Mouse (Mus musculus): ENCODE measurements around the gene Gm49383. TPM values are rescaled to one million over a fixed set of nuclear protein-coding genes. Genes with fewer than 3 reads are reported as not detected.
A peak's percentile ranks its signal among the peaks of the same experiment; 100 is the strongest.
"Not testable (repeated sequence)": the region's sequence is repeated elsewhere in the genome, so short reads cannot be mapped to it uniquely, and the experiment has no call there.

The Gm49383 gene
- total RNA-seq, 2 experiments from 2014 or later = 23.9 TPM; not detected in 1

- peak; percentile 95 for ATAC-seq (replicated peaks; ENCODE audit: low FRiP score, poor library complexity, severe bottlenecking)
Measured at GRCm38 (mm10) chr12:69168461-69169106, 28.3 kb downstream of the Gm49383 start, which contains the start of gene Lrr1. Gene Lrr1, plus strand, starts transcription at chr12:69168814.

DNA sequence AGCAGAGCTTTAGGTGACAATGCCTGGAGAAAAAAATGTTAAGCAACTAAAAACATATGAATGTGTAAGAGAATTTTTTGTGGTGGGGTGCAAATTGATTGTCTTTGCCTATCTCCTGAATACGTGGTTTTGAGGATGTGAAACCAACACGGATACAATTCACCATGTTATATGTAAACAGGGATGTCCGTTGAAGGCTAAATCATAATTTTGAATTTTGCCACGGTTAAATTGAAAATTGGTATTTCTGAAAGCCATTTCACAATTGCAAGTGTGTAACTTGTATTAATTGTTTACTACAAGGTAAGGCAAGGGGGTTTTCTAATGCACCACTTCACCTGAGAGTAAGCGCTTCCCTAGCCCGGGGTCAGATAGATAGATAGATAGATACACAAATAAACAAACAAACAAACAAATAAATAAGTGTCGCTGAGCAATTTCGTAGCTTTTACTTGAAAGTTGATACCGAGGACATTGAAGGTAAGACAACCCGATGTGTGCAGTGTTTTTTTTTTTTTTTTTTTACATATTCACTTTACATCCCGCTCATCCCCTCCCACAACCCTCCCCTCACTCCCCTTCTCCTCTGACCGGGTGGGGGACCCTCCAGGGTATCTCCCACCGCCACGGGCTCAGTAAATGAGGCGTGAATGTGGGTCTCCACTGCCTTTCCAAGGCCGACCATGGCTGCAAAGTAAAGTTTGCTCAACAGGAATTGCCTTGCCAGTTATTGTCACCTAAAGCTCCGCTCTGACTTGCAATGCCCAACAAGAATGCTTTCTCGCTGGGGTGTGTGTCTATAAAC, 29.0 kb downstream of the Gm49383 start:
- 0 out of 2 replicates have a peak, but pooled peaks have one; percentile 4 for ATAC-seq (replicated peaks; ENCODE audit: low FRiP score, poor library complexity, severe bottlenecking)

- ATAC-seq (replicated peaks; ENCODE audit: low FRiP score, poor library complexity, severe bottlenecking) = not testable (repeated sequence)
Measured at GRCm38 (mm10) chr12:69166861-69167581, 29.9 kb downstream of the Gm49383 start.

DNA sequence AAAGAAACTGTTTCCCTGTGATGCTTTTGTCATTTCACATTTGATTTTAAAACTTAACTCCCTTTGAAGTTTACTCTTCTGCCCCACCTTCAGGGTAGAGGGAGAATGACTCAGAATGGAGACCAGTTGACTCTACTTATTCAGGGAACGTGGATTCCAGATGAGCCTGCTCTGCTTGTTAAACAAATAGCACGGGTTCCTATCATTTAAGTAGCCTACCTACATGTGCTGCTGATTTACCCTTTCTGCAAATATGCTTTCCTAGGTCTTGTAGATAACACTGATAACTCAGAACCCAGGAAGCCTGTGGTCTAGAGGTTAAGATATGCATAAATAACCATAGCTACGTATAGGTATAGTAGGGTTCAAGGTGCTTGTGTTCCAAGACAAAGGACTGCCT, 32.0 kb downstream of the Gm49383 start:
- no peak for ATAC-seq (replicated peaks; ENCODE audit: low FRiP score, poor library complexity, severe bottlenecking)

GRCm38 (mm10) chr12:69163586-69163985, 33.3 kb downstream of the Gm49383 start:
- ATAC-seq (replicated peaks; ENCODE audit: low FRiP score, poor library complexity, severe bottlenecking) = not testable (repeated sequence)

GRCm38 (mm10) chr12:69160677-69161076, 36.2 kb downstream of the Gm49383 start:
- not testable (repeated sequence) for ATAC-seq (replicated peaks; ENCODE audit: low FRiP score, poor library complexity, severe bottlenecking)

DNA sequence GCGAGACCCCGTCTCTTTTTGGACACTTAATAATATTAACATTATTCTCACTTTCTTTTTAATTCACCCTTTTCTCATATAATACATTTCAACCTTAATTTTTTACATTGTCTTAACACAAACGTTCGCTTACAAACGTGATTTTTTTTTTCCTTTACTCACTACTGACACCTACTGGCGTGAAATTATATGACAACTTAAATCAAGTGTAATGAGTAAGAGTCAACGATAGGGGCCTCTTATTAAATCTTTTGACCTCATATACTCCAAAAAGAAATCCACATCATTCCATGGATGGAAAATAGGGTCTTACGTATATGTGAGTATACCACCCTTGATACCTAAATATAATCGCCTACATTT, 37.3 kb downstream of the Gm49383 start:
- ATAC-seq (replicated peaks; ENCODE audit: low FRiP score, poor library complexity, severe bottlenecking) = peak; percentile 49

GRCm38 (mm10) chr12:69158765-69159577, 37.9 kb downstream of the Gm49383 start, which contains the start of gene Rps29:
Gene Rps29, minus strand, starts transcription at chr12:69159186.
- ATAC-seq (replicated peaks; ENCODE audit: low FRiP score, poor library complexity, severe bottlenecking) = peak; percentile 94

DNA sequence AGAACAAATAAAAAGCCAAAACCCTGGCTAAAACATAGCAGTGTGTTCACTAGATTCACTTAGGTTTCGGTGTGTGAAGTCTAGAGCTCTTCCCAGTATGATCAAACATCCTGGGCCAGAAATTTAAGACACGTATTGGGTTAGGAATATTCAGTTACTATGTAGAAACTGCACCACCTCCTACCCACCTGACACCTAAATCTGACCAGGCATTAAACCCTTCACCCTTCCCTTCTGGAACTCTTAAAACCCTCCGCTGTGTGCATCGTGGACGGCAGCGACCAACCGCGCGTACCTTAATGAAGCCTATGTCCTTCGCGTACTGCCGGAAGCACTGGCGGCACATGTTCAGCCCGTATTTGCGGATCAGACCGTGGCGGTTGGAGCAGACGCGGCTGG, 38.5 kb downstream of the Gm49383 start:
- no peak for ATAC-seq (replicated peaks; ENCODE audit: low FRiP score, poor library complexity, severe bottlenecking)

- peak; percentile 70 for ATAC-seq (replicated peaks; ENCODE audit: low FRiP score, poor library complexity, severe bottlenecking)
Measured at GRCm38 (mm10) chr12:69157107-69157506, 39.8 kb downstream of the Gm49383 start.

DNA sequence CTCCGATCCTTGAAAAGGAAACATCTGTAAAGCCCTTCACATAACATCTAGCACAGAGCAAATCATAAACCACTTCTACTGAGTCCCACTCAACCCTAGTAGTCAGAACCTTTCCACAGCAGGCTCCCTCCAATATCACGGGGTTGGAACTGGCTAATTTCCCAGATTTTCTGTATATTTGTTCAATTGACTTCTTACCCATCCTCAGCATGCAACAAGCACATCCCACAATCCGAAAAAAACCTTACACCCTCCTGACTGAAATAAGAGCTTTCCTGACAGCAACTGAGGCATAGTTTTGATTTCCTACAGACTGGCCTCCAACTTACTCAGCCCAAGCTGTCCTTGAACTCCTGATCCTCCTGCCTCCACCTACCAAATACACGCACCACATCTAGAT, 40.5 kb downstream of the Gm49383 start:
- no peak for ATAC-seq (replicated peaks; ENCODE audit: low FRiP score, poor library complexity, severe bottlenecking)

- ATAC-seq (replicated peaks; ENCODE audit: low FRiP score, poor library complexity, severe bottlenecking) = no peak
Measured at GRCm38 (mm10) chr12:69155923-69156322, 41.0 kb downstream of the Gm49383 start.

DNA sequence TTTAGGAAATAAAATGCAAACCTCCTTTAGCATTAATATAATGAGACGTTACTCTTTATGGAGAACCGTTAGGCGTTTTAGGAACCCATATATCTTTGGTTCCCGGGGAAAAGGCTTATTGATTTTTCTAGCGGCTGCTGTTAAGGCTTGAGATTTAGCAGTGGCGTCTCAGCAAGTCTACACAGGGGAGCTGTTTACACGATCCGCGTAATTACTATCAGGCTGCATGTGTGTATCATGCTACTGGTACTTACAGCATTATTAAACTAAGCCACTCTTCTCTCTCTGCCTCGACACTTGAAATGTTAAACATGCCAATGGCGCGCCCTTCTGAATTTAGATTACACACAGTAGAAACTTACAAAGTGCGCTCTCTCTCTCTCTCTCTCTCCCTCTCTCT, 46.9 kb downstream of the Gm49383 start:
- no peak for ATAC-seq (replicated peaks; ENCODE audit: low FRiP score, poor library complexity, severe bottlenecking)

DNA sequence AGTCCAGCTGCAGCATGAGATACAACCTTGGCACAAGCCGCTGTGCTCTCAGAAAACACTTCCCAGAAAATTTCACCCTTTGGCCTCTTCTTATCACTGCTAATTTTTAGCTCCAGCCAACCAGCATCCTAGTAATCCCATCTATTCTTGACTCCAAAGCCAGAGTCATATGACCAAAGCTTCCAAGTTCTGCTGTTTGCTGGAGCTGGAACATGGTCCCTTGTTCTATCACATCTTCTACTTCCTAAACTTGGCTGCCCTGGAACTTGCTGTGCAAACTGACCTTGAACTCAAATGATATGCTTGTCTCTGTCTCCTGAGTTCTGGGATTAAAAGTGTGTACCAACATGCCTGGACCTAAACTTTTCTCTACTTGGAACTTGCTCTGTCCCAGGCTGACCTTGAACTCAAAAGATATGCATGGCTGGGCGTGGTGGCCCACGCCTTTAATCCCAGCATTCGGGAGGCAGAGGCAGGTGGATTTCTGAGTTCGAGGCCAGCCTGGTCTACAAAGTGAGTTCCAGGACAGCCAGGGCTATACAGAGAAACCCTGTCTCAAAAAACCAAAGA, 49.7 kb downstream of the Gm49383 start:
- ATAC-seq (replicated peaks; ENCODE audit: low FRiP score, poor library complexity, severe bottlenecking) = no peak

- no peak for ATAC-seq (replicated peaks; ENCODE audit: low FRiP score, poor library complexity, severe bottlenecking)
Measured at GRCm38 (mm10) chr12:69143460-69143859, 53.4 kb downstream of the Gm49383 start.

GRCm38 (mm10) chr12:69139841-69140240, 57.1 kb downstream of the Gm49383 start:
- ATAC-seq (replicated peaks; ENCODE audit: low FRiP score, poor library complexity, severe bottlenecking) = no peak

DNA sequence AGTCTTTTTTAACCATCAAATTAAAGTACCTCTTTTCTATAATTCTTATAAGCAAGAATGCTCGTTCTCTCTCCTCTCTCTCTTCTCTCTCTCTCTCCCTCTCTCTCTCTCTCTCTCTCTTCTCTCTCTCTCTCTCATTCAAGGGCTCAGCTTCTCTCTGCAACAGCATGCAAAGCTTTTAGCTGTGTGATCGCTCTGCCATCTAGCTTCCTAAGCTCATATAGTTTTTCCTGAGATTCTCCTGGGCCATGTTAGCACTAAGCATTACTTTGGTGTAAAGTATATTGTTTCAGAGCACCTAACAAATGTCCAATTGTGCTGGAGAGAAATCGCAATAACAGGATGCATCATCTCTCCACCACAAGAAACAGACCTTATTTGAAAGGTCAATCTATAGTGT, 57.7 kb downstream of the Gm49383 start:
- ATAC-seq (replicated peaks; ENCODE audit: low FRiP score, poor library complexity, severe bottlenecking) = no peak
